Mouse (Mus musculus) heart, embryonic 11.5 days (tissue): ENCODE data around the gene Smdt1. TPM values are rescaled to one million over a fixed set of nuclear protein-coding genes. Genes with fewer than 3 reads are reported as not detected.
"Not testable (repeated sequence)": the region's sequence is repeated elsewhere in the genome, so short reads cannot be mapped to it uniquely, and the experiment has no call there.

Experiments used
- ATAC-seq: fragments of 200-750 bp; cut with Nextera tagmentation; replicated peaks from 2 replicates; pipeline ENCODE4 v1.8.0; 2017; ENCODE audit warnings: moderate library complexity; ENCODE audit not compliant: insufficient number of reproducible peaks, low FRiP score, low TSS enrichment
- H3K27ac ChIP-seq: fragments of 300-500 bp; sonication (generic); 2 replicates; pipeline ENCODE4 v1.5.1; 2014; ENCODE audit warnings: mild to moderate bottlenecking, low read depth, low read length
- H3K27me3 ChIP-seq: fragments of 300-500 bp; sonication (generic); 2 replicates; pipeline ENCODE4 v1.6.1; 2014; ENCODE audit warnings: mild to moderate bottlenecking, low read length, mixed read lengths; ENCODE audit not compliant: control insufficient read depth, insufficient read depth
- H3K36me3 ChIP-seq: fragments of 300-500 bp; sonication (generic); 2 replicates; pipeline ENCODE4 v1.6.1; 2014; ENCODE audit warnings: mild to moderate bottlenecking, low read length, moderate library complexity, mixed read lengths; ENCODE audit not compliant: control insufficient read depth, insufficient read depth
- H3K4me1 ChIP-seq: fragments of 300-500 bp; sonication (generic); 2 replicates; pipeline ENCODE4 v1.6.1; 2014; ENCODE audit warnings: low read length; ENCODE audit not compliant: control insufficient read depth, insufficient read depth
- H3K4me2 ChIP-seq: fragments of 300-500 bp; sonication (generic); 2 replicates; pipeline ENCODE4 v1.6.1; 2014; ENCODE audit warnings: mild to moderate bottlenecking, moderate library complexity
- H3K4me3 ChIP-seq: fragments of 300-500 bp; sonication (generic); 2 replicates; pipeline ENCODE4 v1.5.1; 2014; ENCODE audit warnings: low read depth, low read length
- H3K9ac ChIP-seq: fragments of 300-500 bp; sonication (generic); 2 replicates; pipeline ENCODE4 v1.6.1; 2014; ENCODE audit warnings: mild to moderate bottlenecking, low read depth, low read length, moderate library complexity
- H3K9me3 ChIP-seq: fragments of 300-500 bp; sonication (generic); replicated peaks from 2 replicates; pipeline ENCODE4 v1.6.1; 2016; ENCODE audit warnings: low read length; ENCODE audit not compliant: control insufficient read depth
- WGBS: fragments of 180-500 bp; shearing (Covaris S2); extraction: QIAGEN DNeasy Blood & Tissue Kit; methylation state at CpG from one replicate; pipeline ENCODE4 v1.1.7; 2014; ENCODE audit not compliant: insufficient replicate concordance; 5-methylcytosine and 5-hydroxymethylcytosine counted together
- polyA plus RNA-seq: library from polyadenylated mRNA; unstranded; fragments of >200 nt; fragmentation: Nextera tagmentation; extraction: Ambion mirVana; gene quantifications from 2 replicates; pipeline ENCODE4 v1.2.1, GENCODE M21; 2014

Gene Smdt1
- polyA plus RNA-seq, 1 experiment from 2014 or later: 320 TPM

DNA sequence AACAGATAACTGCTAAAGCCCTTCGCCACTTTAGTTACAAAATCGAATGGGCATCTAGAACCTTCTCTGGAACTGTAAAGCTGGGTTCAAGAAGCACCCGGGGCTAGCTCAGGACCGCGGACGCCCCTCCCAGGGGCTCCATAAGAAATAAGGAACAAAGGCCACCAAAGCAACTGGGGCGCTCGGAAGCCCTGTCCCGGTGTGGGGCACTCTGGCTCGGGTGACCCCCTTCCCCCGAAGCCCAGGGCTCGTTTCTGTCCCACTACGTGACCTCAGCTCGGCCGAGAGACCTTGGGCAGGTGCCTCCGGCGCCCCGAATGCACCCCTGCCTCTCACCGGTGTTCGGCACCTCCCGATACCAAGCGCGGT, 15.0 kb downstream of the Smdt1 start:
- 0 out of 2 replicates have a peak, but pooled peaks have one; percentile 4 for ATAC-seq
- H3K9me3 ChIP-seq: no peaks in the 10 kb centered on the region
- no peaks in the 10 kb centered on the region for H3K27me3 ChIP-seq
- peak overlapping the region; percentile 85 for H3K27ac ChIP-seq
- H3K4me2 ChIP-seq: peak overlapping the region; percentile 88
- H3K36me3 ChIP-seq: peaks cover 20% of the 10 kb centered on the region
- H3K4me3 ChIP-seq: peak overlapping the region; percentile 95
- peak overlapping the region; percentile 99 for H3K9ac ChIP-seq
- H3K4me1 ChIP-seq: peaks cover 11% of the 10 kb centered on the region; the same call in 1 of the 2 replicates
- WGBS: under 1% methylated on average over 23 of the region's 23 CpGs

DNA sequence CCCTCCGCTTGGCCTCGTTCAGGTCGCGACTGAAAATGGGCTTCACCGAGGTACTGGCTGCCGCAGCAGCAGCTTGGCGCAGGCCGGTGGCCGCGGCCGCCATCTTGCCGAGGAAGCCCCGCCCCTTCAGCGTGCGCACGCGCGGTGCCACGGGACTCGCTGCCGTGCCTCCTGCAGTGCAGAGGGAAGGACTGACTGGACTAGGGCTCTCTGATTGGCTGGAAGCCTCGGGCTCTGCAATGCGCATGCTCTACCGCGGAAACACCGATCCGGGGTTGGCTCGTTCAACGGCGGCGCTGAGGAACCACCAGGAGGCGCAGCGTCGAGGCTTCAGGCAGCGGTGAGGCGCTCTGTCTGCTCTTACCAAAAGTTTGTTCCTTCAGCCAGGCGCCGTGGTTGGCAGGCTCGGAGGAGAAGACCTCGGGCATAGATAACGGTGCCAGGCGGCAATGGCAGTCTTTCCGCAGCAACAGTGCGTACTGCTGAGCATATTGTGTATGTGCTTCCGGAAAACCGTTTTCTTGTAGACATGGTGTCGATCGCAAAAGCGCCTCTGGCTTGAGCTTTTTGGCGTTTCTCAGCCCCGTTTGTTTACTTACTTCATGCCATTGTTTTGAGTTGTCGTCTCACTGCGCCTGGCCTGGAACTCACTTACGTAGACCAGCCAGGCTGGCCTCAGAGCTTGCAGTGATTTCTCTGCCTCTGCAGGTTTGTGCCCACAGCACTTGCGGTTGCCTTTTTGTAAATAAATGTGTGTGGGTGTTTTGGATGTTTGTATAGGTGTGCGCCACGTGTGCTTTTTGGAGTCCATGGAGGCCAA, 15.6 kb downstream of the Smdt1 start, which contains the start of gene Ndufa6:
TSS of gene Ndufa6 (minus strand) at position 197 of the 820 bp plus-strand sequence.
- Histone ChIP-seq H3K27me3 (no peaks in the 10 kb centered on the region), H3K36me3 (peaks cover 14% of the 10 kb centered on the region), H3K4me3 (peak within 1 kb of the TSS; percentile 95), H3K27ac (peak within 1 kb of the TSS; percentile 85), H3K4me2 (peak within 1 kb of the TSS; percentile 88), H3K9ac (peak within 1 kb of the TSS; percentile 99), H3K4me1 (peaks cover 14% of the 10 kb centered on the region; the same call in 1 of the 2 replicates), H3K9me3 (no peaks in the 10 kb centered on the region)
- ATAC-seq: peak; percentile 97
- 2% methylated on average over 57 of the region's 57 CpGs for WGBS

DNA sequence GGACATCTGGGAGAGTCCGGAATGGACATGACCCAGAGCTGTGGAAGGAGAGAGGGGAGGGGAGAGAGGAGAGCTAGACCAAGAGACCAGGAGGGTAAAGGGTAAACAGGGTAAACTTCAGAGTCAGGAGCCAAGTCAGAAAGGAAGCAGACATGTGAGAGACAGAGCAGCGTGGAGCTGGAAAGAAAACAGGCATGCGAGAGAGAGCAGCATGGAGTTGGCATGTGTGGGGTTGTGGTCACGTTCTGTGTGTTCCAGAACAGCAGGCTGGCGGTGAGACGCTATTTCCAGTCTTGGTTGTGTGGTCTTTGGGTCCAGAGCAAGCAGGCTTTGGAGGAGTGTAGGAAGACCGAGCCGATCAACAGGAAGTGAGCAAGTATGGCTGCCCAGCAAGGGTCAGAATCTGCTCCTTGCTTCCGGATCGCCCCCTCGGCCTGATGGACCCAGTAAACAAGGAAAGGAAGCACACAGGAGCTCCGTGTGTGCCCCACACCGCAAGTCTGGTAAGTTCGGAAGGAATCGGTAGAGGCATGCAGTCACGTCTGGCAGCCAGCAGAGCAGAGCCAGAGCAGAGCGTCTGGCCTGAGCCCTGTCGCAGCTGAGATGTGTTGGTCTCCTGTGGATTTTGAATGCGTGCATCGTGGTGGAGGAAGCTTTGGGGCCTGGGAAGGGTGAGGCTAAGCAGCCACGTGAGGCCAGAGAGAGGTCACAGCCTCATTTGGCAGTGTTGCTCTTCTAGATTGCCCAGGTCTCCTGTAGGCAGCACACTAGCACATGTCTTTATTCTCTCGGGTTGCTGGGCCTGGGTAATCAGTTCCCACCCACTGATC, 19.9 kb downstream of the Smdt1 start:
- H3K9me3 ChIP-seq: no peaks in the 10 kb centered on the region
- H3K27ac ChIP-seq: 0 out of 2 replicates have a peak overlapping the region, but pooled peaks have one; percentile 16
- H3K36me3 ChIP-seq: no peaks in the 10 kb centered on the region
- H3K27me3 ChIP-seq: no peaks in the 10 kb centered on the region
- 57% methylated on average over 22 of the region's 22 CpGs for WGBS
- 0 out of 2 replicates have a peak overlapping the region, but pooled peaks have one; percentile 4 for H3K9ac ChIP-seq
- H3K4me2 ChIP-seq: no peak overlapping the region
- ATAC-seq: no peak
- H3K4me3 ChIP-seq: no peak overlapping the region
- peaks cover 12% of the 10 kb centered on the region; the same call in 1 of the 2 replicates for H3K4me1 ChIP-seq

DNA sequence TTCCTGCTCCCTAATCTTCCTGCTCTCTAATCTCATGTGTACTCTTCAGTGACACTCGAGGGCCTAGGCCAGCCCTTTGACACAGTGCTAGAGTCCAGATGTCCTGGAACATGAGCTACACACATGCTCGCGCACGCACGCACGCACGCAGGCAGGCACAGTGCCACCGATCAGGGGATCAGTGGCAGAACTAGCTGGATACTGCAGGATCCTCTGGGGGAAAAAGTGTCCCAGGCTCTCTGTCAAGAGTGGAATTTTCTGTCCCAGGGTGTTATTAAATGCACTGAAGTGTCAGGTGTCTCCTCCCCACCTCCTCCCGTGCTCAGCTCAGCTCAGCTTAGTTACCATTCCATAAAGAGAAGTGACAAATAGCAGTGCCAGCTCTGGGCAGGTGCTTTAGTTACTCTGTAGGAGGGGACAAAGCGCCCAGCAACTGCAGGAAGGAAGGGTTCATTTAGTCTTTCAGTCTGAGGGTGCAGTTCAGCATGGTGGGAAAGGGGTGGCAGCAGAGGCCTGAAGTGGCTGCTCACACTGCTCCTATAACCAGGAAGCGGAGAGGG, 22.8 kb downstream of the Smdt1 start:
- no peak for ATAC-seq
- Histone ChIP-seq H3K9ac (no peak overlapping the region), H3K4me2 (no peak overlapping the region), H3K27ac (no peak overlapping the region), H3K9me3 (no peaks in the 10 kb centered on the region), H3K36me3 (no peaks in the 10 kb centered on the region), H3K4me1 (peaks cover 9% of the 10 kb centered on the region; the same call in 1 of the 2 replicates), H3K4me3 (no peak overlapping the region), H3K27me3 (no peaks in the 10 kb centered on the region)
- WGBS: 71% methylated on average over 11 of the region's 11 CpGs

- no peak overlapping the region for H3K4me2 ChIP-seq
- H3K27me3 ChIP-seq: no peaks in the 10 kb centered on the region
- H3K9me3 ChIP-seq: no peaks in the 10 kb centered on the region
- no peak overlapping the region for H3K9ac ChIP-seq
- H3K36me3 ChIP-seq: no peaks in the 10 kb centered on the region
- peaks cover 9% of the 10 kb centered on the region; the same call in 1 of the 2 replicates for H3K4me1 ChIP-seq
- ATAC-seq: no peak
- H3K27ac ChIP-seq: no peak overlapping the region
- H3K4me3 ChIP-seq: no peak overlapping the region
- WGBS: 77% methylated on average over 3 of the region's 4 CpGs
These were observed 23.5 kb downstream of the Smdt1 start for GRCm38 (mm10) chr15:82362234-82362633.

DNA sequence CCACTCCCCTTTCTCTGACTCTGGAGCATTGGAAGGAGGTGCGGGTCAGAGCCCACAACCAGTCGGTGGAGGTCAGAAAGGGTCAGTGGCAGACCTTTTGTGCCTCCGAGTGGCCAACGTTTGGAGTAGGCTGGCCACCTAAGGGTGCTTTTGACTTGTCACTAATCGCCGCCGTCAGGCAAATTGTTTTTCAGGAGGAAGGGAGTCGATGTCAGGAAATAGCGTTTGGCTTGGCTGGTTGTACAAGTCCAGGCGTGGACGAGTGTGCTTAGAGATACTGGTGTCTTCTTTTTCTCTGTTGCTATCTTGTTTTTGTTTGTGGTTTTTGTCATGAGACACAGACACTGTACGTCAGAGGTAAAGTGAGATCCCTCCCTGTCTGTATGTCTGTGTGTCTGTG, 25.0 kb downstream of the Smdt1 start:
- not testable (repeated sequence) for H3K9ac ChIP-seq, H3K27ac ChIP-seq, H3K36me3 ChIP-seq, H3K9me3 ChIP-seq, H3K4me1 ChIP-seq, H3K4me3 ChIP-seq, H3K27me3 ChIP-seq, H3K4me2 ChIP-seq, ATAC-seq
- 60% methylated on average over 7 of the region's 12 CpGs for WGBS

GRCm38 (mm10) chr15:82364561-82364960, 25.8 kb downstream of the Smdt1 start:
- not testable (repeated sequence) for H3K9me3 ChIP-seq, H3K4me1 ChIP-seq, H3K36me3 ChIP-seq, H3K9ac ChIP-seq, H3K27ac ChIP-seq, H3K4me2 ChIP-seq, ATAC-seq, H3K4me3 ChIP-seq, H3K27me3 ChIP-seq
- 13% methylated on average over 6 of the region's 9 CpGs for WGBS

- no peak overlapping the region for H3K4me2 ChIP-seq
- H3K9ac ChIP-seq: no peak overlapping the region
- no peaks in the 10 kb centered on the region for H3K4me1 ChIP-seq
- no peak for ATAC-seq
- H3K4me3 ChIP-seq: no peak overlapping the region
- WGBS: 76% methylated on average over 4 of the region's 4 CpGs
- no peaks in the 10 kb centered on the region for H3K36me3 ChIP-seq
- H3K27ac ChIP-seq: no peak overlapping the region
- H3K27me3 ChIP-seq: no peaks in the 10 kb centered on the region
- H3K9me3 ChIP-seq: no peaks in the 10 kb centered on the region
These were observed 29.4 kb downstream of the Smdt1 start for GRCm38 (mm10) chr15:82368146-82368545.
